Mouse (Mus musculus) thymus, postnatal 25 days (tissue): ENCODE data around the gene Gtf2f1.
A peak's percentile ranks its signal among the peaks of the same experiment; 100 is the strongest.

ENCODE experiments used
- DNase-seq: peaks from one replicate; pipeline ENCODE4 v3.0.0; 2022

Gtf2f1 gene

GRCm38 (mm10) chr17:56973956-56974707 is 37.0 kb downstream of the Gtf2f1 start:
- no peak for DNase-seq

- DNase-seq, result no peak
These were observed 41.0 kb downstream of the Gtf2f1 start for GRCm38 (mm10) chr17:56970081-56970480.

GRCm38 (mm10) chr17:56969321-56969720 is 41.8 kb downstream of the Gtf2f1 start:
- DNase-seq, result no peak

GRCm38 (mm10) chr17:56963646-56964045 is 47.4 kb downstream of the Gtf2f1 start:
- no peak for DNase-seq

- DNase-seq, result no peak
These were observed 48.3 kb downstream of the Gtf2f1 start for GRCm38 (mm10) chr17:56962642-56963405.

GRCm38 (mm10) chr17:56961880-56962279 is 49.2 kb downstream of the Gtf2f1 start:
- DNase-seq, result no peak

- DNase-seq, result no peak
These were observed 52.4 kb downstream of the Gtf2f1 start for GRCm38 (mm10) chr17:56958667-56959066.

GRCm38 (mm10) chr17:56957763-56958429 is 53.2 kb downstream of the Gtf2f1 start:
- peak; percentile 36 for DNase-seq

GRCm38 (mm10) chr17:56954871-56955270 is 56.2 kb downstream of the Gtf2f1 start:
- DNase-seq, result no peak
